Mouse (Mus musculus) intestine, postnatal 0 days (tissue): ENCODE results near the gene Col28a1. TPM values are rescaled to one million over a fixed set of nuclear protein-coding genes. Genes with fewer than 3 reads are reported as not detected.

ENCODE experiments used
- ATAC-seq: fragments of 200-750 bp; cut with Nextera tagmentation; 2 replicates; pipeline ENCODE4 v1.8.0; 2017; ENCODE audit warnings: mild to moderate bottlenecking, moderate TSS enrichment, moderate library complexity
- H3K27ac ChIP-seq: fragments of 300-500 bp; sonication (generic); 2 replicates; pipeline ENCODE4 v1.5.1; 2014; ENCODE audit warnings: mild to moderate bottlenecking, low read depth, low read length, moderate library complexity
- H3K27me3 ChIP-seq: fragments of 300-500 bp; sonication (generic); replicated peaks from 2 replicates; pipeline ENCODE4 v1.6.1; 2014; ENCODE audit warnings: low read length, mixed read lengths; ENCODE audit not compliant: control insufficient read depth, insufficient read depth
- H3K36me3 ChIP-seq: fragments of 300-500 bp; sonication (generic); 2 replicates; pipeline ENCODE4 v1.6.1; 2014; ENCODE audit warnings: mild to moderate bottlenecking, moderate library complexity; ENCODE audit not compliant: control insufficient read depth, insufficient read depth
- H3K4me1 ChIP-seq: fragments of 300-500 bp; sonication (generic); replicated peaks from 2 replicates; pipeline ENCODE4 v1.6.1; 2014; ENCODE audit warnings: antibody characterized with exemption, low read length, mixed read lengths; ENCODE audit not compliant: control insufficient read depth, insufficient read depth
- H3K4me2 ChIP-seq: fragments of 300-500 bp; sonication (generic); replicated peaks from 2 replicates; pipeline ENCODE4 v1.6.1; 2014; ENCODE audit warnings: low read depth, mild to moderate bottlenecking, moderate library complexity
- H3K4me3 ChIP-seq: fragments of 300-500 bp; sonication (generic); 2 replicates; pipeline ENCODE4 v1.5.1; 2014; ENCODE audit warnings: low read depth, low read length
- H3K9ac ChIP-seq: fragments of 300-500 bp; sonication (generic); 2 replicates; pipeline ENCODE4 v1.6.1; 2014; ENCODE audit warnings: mild to moderate bottlenecking, low read depth, low read length
- H3K9me3 ChIP-seq: fragments of 300-500 bp; sonication (generic); 2 replicates; pipeline ENCODE4 v1.6.1; 2016; ENCODE audit warnings: mixed run types; ENCODE audit not compliant: control insufficient read depth
- CTCF ChIP-seq: sonication (generic); IDR thresholded peaks from 2 replicates; pipeline ENCODE4 v1.5.1; 2016; ENCODE audit warnings: low read depth, mild to moderate bottlenecking, control low read depth, antibody characterized with exemption, moderate library complexity
- WGBS: fragments of 180-500 bp; shearing (Covaris S2); extraction: QIAGEN DNeasy Blood & Tissue Kit; methylation state at CpG from one replicate; pipeline ENCODE4 v1.1.7; 2014; 5-methylcytosine and 5-hydroxymethylcytosine counted together
- polyA plus RNA-seq: library from polyadenylated mRNA; unstranded; fragments of >200 nt; fragmentation: Nextera tagmentation; extraction: Ambion mirVana; gene quantifications from 2 replicates; pipeline ENCODE4 v1.2.1, GENCODE M21; 2015

Col28a1 gene
- polyA plus RNA-seq, 1 experiment from 2014 or later = 0.77 TPM

DNA sequence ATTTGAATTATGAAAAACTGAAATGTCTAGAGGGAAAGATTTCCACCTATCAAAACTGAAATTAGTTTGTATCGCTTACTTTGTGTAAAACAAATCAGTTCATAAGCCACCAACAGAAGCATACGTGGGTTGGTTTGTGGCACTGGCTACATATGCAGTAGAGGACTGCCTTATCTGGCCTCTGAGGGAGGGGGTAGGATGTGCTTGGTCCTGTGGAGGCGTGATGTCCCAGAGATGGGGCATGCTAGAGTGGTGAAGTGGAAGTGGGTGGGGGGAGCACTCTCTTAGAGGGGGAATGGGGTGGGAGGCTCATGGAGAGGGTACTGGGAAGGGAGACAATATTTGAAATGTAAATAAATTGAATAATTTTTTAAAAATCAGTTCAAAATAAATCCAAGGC lies 2.5 kb downstream of the Col28a1 start:
- H3K9ac ChIP-seq = no peak overlapping the region
- H3K36me3 ChIP-seq = no peaks in the 10 kb centered on the region
- no peak overlapping the region for H3K4me2 ChIP-seq
- TF ChIP-seq CTCF = no peak
- H3K27ac ChIP-seq = no peak overlapping the region
- no peaks in the 10 kb centered on the region for H3K9me3 ChIP-seq
- WGBS = 71% methylated on average over 3 of the region's 3 CpGs
- ATAC-seq = no peak
- H3K27me3 ChIP-seq = no peaks in the 10 kb centered on the region
- no peak overlapping the region for H3K4me3 ChIP-seq
- H3K4me1 ChIP-seq = no peaks in the 10 kb centered on the region

GRCm38 (mm10) chr6:8188599-8189233 lies 3.7 kb downstream of the Col28a1 start:
- no peak overlapping the region for H3K4me3 ChIP-seq

DNA sequence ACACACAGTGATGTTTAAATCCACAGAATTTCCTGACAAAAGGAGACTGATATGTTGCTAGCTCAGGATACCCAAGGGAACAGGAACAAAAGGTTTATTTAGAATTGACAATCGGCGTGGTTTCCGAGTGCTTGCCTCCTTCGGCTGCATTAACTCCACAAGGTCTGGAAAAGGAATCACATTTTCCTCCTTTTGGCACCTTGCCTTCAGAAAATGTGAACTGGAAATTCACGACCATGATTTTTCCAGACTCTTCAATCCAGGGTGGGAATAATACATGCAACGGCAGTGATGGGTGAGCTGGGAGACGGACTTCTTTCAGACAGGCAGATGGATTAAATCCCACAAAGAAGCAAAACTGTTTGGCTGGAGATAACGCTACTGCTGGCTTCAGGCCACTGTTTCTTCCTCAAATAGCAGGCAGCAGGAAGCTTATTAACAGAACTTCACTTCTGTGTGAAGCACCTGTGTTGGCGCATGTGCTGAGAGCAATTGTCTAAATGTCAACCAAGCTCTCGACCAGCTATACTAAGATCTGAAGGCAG lies 13.9 kb downstream of the Col28a1 start:
- Histone ChIP-seq H3K9ac (no peak overlapping the region), H3K4me2 (no peak overlapping the region), H3K27ac (no peak overlapping the region), H3K4me1 (no peaks in the 10 kb centered on the region), H3K9me3 (no peaks in the 10 kb centered on the region), H3K4me3 (no peak overlapping the region), H3K27me3 (no peaks in the 10 kb centered on the region), H3K36me3 (no peaks in the 10 kb centered on the region)
- WGBS = 40% methylated on average over 10 of the region's 10 CpGs
- TF ChIP-seq CTCF = no peak
- no peak for ATAC-seq

More at GRCm38 (mm10) chr6:8188599-8189233, 3.7 kb downstream of the Col28a1 start:
- WGBS = 92% methylated on average over 3 of the region's 3 CpGs
- H3K4me2 ChIP-seq = no peak overlapping the region
- no peaks in the 10 kb centered on the region for H3K9me3 ChIP-seq
- TF ChIP-seq CTCF = peak; percentile 61
- H3K9ac ChIP-seq = no peak overlapping the region
- no peaks in the 10 kb centered on the region for H3K4me1 ChIP-seq
- H3K27ac ChIP-seq = no peak overlapping the region
- no peaks in the 10 kb centered on the region for H3K36me3 ChIP-seq
- no peaks in the 10 kb centered on the region for H3K27me3 ChIP-seq
- no peak for ATAC-seq

DNA sequence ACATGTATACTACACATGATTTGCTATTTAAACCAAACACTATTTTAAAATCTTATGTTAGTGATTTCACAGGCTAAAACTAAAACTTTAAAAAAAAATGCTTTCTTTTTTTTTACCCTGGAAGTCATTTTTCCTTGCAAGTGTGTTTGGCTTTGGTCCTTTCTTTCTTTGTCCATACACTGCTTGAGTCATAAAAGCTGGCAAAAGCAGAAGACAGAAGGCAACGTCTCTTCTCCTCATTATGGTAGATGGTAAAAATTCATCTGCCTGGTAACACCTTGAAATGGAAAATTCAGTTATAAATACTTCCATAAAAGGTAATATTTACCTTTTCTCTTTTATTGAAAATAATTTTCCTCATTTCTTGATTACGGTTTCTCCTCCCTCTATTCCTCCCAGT lies 16.3 kb downstream of the Col28a1 start:
- Histone ChIP-seq H3K9me3 (no peaks in the 10 kb centered on the region), H3K4me2 (no peak overlapping the region), H3K4me3 (no peak overlapping the region), H3K4me1 (no peaks in the 10 kb centered on the region), H3K27ac (no peak overlapping the region), H3K36me3 (no peaks in the 10 kb centered on the region), H3K27me3 (no peaks in the 10 kb centered on the region), H3K9ac (no peak overlapping the region)
- no peak for ATAC-seq
- TF ChIP-seq CTCF = no peak
- WGBS = 80% methylated on average over 2 of the region's 2 CpGs

DNA sequence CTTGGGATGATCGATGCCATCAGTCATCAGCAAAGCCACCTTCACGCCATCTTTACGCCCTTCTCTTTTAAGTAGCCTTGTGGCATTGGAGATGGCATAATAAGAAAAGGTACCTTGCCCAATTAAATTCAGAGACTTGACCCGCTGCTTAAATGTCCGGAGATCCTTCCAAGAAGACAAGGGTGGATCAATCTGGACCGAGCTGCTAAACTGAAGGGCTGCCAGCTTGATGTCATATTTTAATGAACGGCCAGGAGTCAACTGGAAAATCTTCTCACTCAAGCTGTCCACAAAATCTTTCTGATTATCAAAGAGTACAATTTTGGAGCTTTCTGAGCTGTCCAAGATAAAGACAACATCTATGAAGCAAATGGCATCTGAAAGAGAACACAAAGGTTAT lies 17.1 kb downstream of the Col28a1 start:
- no peaks in the 10 kb centered on the region for H3K36me3 ChIP-seq
- no peak overlapping the region for H3K9ac ChIP-seq
- ATAC-seq = no peak

DNA sequence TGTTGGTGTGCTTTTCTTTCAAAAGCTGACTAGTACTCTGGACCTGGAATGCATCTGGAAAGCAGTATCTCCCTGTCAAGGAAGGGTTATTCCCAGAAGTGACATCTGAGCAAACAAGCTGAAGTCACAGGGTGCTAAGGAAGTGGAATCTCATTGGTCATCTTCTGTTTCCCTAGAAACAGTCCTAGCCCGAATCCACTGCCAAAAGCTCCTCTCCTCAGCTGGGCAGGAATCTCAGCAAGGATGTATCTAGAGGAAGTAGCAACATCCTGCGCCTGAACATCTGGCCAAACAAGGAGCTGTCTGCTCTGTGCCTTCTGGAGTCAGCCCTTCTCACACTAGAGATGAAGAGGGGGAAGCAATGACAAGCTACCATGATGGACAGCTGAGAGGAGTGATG lies 18.4 kb downstream of the Col28a1 start:
- Histone ChIP-seq H3K9ac (no peak overlapping the region), H3K4me3 (no peak overlapping the region), H3K27ac (no peak overlapping the region), H3K4me2 (no peak overlapping the region), H3K4me1 (no peaks in the 10 kb centered on the region), H3K27me3 (no peaks in the 10 kb centered on the region), H3K9me3 (no peaks in the 10 kb centered on the region), H3K36me3 (no peaks in the 10 kb centered on the region)
- 40% methylated on average over 2 of the region's 2 CpGs for WGBS
- TF ChIP-seq CTCF = no peak
- no peak for ATAC-seq

More for the DNA sequence above, 17.1 kb downstream of the Col28a1 start:
- 94% methylated on average over 7 of the region's 7 CpGs for WGBS
- H3K27ac ChIP-seq = no peak overlapping the region
- TF ChIP-seq CTCF = no peak
- no peak overlapping the region for H3K4me2 ChIP-seq
- no peaks in the 10 kb centered on the region for H3K4me1 ChIP-seq
- no peak overlapping the region for H3K4me3 ChIP-seq
- no peaks in the 10 kb centered on the region for H3K27me3 ChIP-seq
- no peaks in the 10 kb centered on the region for H3K9me3 ChIP-seq
